Mouse (Mus musculus): ENCODE measurements around the gene Pacs1.
"Not testable (repeated sequence)": the region's sequence is repeated elsewhere in the genome, so short reads cannot be mapped to it uniquely, and the experiment has no call there.

Gene Pacs1

GRCm38 (mm10) chr19:5268017-5268416 lies 4.9 kb downstream of the Pacs1 start:
- no peak for DNase-seq (ENCODE audit: low spot score in 2 of 2)

DNA sequence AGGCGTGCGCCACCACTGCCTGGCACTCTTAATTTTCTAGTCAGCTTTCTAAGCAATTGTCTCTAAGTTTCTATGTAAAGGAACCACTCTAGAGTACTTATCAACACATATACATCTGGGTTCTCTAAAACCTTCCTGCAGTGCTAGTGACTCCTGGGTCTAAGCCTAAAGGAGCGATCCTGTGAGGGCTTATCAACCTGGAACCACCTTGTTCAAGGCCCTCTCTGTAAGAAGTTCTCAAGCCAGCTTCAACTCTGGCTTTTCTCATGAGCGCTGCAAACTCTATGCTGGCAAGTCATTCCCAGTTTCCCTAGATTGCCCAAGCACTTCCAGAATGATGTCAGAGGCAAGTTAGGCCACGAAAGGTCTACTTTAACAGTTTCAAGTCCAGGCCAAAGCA lies 5.9 kb downstream of the Pacs1 start:
- no peak for DNase-seq (ENCODE audit: low spot score in 2 of 2)

DNA sequence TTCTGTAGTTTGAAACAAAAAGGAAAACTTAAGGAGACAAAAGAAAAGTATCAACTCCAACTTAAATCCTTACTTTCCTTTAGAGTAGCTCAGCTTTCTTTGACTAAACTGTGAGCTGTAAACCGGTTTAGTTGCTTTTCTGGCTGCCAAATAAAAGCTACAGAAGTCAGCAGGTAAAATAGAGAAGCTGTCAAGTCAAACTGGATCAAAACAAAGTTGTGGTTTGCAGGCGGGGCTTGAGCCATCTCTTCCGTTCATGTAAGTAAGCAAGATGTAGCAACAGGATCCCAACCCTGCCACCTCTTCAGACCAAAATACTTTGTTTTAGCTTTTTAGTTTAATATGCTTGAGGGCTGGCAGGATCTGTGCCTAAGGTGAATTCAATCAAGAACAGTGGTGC lies 15.8 kb downstream of the Pacs1 start:
- DNase-seq (ENCODE audit: low spot score in 2 of 2), result no peak

DNA sequence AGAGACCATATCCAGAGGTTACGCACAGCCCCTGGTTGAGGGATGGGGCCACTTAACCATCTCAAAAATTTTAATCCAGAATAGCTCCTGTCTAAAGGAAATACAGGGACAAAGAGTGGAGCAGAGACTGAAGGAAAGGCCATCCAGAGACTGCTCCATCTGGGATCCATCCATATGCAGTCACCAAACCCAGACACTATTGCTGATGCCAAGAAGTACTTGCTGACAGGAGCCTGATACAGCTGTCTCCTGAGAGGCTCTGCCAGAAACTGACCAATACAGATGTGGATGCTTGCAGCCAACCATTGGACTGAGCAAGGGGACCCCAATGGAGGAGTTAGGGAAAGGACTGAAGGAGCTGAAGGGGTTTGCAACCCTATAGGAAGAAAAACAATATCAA lies 35.9 kb downstream of the Pacs1 start:
- not testable (repeated sequence) for DNase-seq (ENCODE audit: low spot score in 2 of 2)

GRCm38 (mm10) chr19:5232696-5233095 lies 40.2 kb downstream of the Pacs1 start:
- DNase-seq (ENCODE audit: low spot score in 2 of 2), result no peak

- no peak for DNase-seq (ENCODE audit: low spot score in 2 of 2)
These were observed 42.8 kb downstream of the Pacs1 start for GRCm38 (mm10) chr19:5230110-5230509.

DNA sequence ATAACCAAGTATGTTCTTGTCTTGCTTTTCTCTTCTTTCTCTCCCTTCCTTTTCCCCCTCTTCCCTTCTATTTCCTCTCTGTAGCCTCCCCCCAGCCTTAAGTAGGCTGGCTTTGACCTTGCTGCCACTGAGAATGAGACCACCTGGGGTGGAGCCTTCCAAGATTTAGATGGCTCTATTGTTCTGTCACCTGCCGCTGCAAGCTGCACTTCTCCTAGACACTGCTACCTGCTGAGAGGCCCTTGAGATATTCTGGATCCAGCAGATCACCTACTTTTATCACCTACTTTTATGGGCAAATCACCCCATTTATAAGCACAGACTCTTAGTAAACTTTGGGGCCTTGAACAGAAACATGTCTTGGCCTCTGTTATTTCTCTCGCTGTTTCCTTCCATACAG lies 48.3 kb downstream of the Pacs1 start:
- DNase-seq (ENCODE audit: low spot score in 2 of 2), result no peak

DNA sequence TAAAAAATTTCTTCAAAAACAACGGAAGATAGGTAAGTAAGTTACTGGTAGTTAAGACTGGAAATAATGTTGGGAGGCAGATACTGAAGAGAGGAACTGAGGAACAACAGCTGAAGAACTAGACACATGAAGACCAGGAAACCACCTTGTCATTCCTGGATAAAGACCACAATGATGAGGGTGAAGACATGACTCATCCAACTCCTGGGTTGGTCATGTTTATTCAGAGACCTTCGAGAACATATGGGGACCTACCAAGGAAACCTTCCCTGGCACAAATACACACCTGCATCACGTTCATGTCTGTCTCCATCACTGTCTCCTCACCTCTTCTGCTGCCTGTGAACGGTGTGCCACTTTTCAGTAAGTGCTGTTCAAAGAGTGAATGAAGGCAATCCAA lies 48.8 kb downstream of the Pacs1 start:
- no peak for DNase-seq (ENCODE audit: low spot score in 2 of 2)

DNA sequence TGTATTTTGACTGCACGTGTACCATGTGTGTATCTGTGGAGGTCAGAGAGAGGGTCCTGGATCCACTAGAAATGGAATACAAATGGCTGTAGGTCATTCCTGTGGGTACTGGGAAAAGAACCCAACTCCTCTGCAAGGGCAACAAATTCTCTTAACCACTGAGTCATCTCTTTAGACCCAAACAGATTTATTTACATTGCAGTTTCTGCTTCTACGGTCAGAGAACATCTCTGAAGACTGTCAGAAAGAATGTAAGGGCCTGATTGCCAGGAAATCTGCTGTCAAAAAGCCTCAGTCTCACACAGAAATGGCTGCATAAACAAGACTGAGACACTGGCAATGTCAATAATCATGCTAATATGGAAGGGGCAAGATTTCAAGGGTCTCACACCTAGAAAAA lies 51.0 kb downstream of the Pacs1 start:
- DNase-seq (ENCODE audit: low spot score in 2 of 2), result no peak

DNA sequence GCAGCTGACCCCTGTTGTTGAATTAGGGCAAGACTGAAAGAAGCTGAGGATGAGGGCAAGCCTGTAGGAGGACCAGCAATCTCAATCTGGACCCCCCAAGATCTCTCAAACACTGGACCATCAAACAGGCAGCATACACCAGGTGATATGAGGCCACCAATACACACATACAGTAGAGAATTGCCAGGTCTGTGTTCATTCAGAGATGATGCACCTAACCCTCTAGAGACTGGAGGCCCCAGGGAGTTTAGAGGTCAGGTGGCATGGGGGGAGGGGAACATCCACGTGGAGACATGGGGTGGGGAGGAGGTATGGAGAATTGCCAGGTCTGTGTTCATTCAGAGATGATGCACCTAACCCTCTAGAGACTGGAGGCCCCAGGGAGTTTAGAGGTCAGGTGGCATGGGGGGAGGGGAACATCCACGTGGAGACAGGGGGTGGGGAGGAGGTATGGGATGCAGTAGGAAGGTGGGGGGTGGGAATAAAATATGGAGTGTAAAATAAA lies 51.6 kb downstream of the Pacs1 start:
- DNase-seq (ENCODE audit: low spot score in 2 of 2), result not testable (repeated sequence)

GRCm38 (mm10) chr19:5220389-5220788 lies 52.5 kb downstream of the Pacs1 start:
- DNase-seq (ENCODE audit: low spot score in 2 of 2), result no peak

- no peak for DNase-seq (ENCODE audit: low spot score in 2 of 2)
These were observed 71.2 kb downstream of the Pacs1 start for GRCm38 (mm10) chr19:5201691-5202090.

GRCm38 (mm10) chr19:5200617-5201016 lies 72.3 kb downstream of the Pacs1 start:
- DNase-seq (ENCODE audit: low spot score in 2 of 2), result not testable (repeated sequence)

GRCm38 (mm10) chr19:5198553-5198952 lies 74.4 kb downstream of the Pacs1 start:
- DNase-seq (ENCODE audit: low spot score in 2 of 2), result no peak

DNA sequence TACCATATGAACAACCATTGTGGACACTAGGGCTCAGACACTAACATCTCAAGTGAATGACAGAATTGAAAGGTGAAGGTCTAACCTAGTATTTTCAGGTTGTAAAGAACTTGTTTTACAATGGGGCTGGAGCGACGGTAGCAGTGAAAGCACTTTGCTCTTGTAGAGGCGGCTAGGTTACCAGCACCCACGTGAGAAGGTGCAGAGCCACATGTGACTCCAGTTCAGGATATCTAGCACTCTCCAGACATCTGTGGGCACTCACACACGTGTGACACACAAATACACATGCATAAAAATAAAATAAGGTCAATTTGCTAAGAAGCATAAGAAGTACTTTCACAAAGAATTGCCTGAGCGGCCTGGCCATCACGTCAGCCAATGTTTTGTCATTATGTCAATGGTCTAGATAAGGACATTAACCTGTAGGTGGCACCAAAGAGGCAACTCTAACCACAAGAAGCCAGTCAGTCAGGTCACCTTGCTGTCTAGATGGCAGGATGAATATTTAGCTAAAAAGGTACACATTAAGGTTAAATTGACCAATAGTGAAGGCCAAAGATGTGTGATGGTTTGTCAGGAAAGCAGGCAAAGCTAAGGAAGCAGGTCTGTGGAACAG lies 77.4 kb downstream of the Pacs1 start:
- no peak for DNase-seq (ENCODE audit: low spot score in 2 of 2)

DNA sequence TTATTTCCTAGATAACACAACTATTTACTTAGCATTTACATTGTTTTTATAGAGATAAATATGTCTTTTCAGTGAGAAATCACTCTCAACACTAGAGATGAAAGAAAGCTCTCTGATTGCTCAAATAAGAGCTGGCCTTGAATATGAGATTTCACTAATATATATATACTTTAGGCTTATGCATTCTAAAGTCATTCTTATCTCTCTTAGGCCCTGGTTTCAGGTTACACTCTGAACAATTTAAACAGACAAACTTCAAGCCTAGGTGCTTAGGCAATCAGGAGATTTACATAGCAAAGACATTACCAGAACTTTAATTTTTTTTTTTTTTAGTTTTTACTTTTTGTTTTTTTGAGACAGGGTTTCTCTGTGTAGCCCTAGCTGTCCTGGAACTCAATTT lies 80.5 kb downstream of the Pacs1 start:
- DNase-seq (ENCODE audit: low spot score in 2 of 2), result no peak

DNA sequence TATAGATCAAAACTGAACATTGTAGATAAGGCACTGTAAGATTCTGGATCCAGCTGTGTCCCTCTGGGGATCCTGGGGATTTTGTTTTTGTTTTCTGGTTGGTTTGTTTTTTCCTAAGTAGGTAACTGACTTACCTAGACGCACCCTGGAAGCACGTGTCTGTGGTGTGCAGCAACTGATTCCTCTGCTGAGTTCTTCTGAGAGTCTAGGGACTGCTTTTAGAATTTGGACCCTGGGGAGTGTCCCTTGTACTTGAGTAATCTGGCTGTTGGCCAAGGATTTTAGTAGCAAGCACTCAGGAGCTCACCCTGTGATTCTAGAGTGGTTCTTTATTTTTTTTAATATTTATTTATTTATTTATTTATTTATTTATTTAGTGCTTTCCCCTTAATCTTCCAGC lies 85.5 kb downstream of the Pacs1 start:
- DNase-seq (ENCODE audit: low spot score in 2 of 2), result no peak

DNA sequence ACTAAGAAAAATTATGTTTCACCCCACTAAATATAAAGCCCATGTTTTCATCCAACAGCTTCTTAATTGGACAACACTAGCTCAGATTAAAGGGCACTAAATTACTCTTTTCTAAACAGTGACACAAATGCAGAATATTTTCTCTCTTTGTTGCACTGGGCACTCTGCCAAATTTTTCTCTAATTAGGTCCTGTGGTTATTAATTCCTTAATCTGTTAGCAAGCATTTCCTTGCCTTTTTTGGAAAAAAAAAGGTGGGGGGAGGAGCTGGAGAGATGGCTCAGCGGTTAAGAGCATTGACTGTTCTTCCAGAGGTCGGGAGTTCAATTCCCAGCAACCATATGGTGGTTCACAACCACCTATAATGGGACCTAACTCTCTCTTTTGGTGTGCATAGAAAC lies 91.0 kb downstream of the Pacs1 start:
- DNase-seq (ENCODE audit: low spot score in 2 of 2), result no peak

DNA sequence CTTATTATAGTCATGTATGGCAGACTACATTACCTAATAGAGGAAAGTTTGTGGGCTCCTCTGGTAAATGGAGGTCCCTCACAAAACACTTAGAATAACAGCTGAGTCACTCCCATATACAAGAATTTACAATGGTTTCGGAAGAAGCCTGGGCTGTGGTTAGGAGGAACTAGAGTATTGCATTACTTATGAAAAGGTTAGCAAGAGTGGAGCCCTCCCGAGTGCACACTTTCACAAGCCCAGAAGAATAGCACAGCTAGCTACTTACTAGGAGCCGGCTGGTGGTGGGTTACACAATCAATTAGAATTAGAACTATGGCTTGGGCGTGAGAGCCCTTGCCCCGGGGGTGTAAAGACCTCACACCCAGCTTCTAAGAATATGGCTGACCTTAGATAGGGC lies 94.3 kb downstream of the Pacs1 start:
- DNase-seq (ENCODE audit: low spot score in 2 of 2), result no peak

DNA sequence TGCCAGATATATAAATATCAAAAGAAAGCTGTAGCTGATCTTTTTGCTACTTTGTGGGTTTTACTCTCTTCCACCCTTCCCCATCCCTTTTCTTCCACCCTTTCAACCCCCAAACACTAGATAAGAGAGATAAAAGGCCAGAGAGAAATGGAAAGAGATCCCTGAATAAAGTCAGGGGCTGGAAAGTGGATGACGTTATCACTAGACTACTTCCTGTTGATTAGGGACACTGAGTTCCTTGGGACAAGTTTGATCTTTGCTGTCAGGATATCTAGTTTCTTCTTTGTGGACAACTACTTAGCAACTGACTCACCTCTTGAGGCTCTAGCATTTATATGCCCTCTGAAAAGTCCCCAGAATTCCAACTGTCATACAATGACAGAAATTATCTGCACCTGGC lies 102.5 kb downstream of the Pacs1 start:
- DNase-seq (ENCODE audit: low spot score in 2 of 2), result no peak

- DNase-seq (ENCODE audit: low spot score in 2 of 2), result no peak
These were observed 105.4 kb downstream of the Pacs1 start for GRCm38 (mm10) chr19:5167477-5167876.

GRCm38 (mm10) chr19:5164380-5164779 lies 108.5 kb downstream of the Pacs1 start:
- no peak for DNase-seq (ENCODE audit: low spot score in 2 of 2)

- no peak for DNase-seq (ENCODE audit: low spot score in 2 of 2)
These were observed 111.0 kb downstream of the Pacs1 start for GRCm38 (mm10) chr19:5161913-5162312.

DNA sequence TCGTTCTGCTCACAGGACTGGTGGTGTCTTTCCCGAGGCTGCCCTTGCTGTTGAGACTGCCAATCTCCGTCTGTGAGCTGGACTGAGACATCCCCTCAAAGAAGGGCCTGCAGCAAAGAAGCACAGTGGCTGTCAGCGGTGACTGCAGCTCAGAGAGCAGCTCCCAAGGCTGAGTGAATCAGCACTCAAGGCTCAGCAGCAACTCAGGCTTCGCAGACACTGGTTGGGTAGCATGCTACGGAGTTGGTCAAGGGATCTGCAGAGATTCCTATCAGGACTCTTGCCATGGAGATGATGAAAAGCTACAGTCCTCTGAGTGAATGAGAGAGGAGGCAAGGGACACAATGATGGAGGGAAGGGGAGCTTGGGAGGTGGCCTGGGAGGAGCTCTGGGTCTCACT lies 120.7 kb downstream of the Pacs1 start:
- no peak for DNase-seq (ENCODE audit: low spot score in 2 of 2)

Data from frontal cortex, postnatal 10 days (tissue).